Mouse (Mus musculus) forebrain, embryonic 11.5 days (tissue): ENCODE data around the gene Tnfsf10. TPM values are rescaled to one million over a fixed set of nuclear protein-coding genes. Genes with fewer than 3 reads are reported as not detected.

Experiments
- ATAC-seq: fragments of 200-750 bp; cut with Nextera tagmentation; replicated peaks from 2 replicates; pipeline ENCODE4 v1.8.0; 2017; ENCODE audit warnings: moderate TSS enrichment; ENCODE audit not compliant: low FRiP score
- DNase-seq: peaks from one replicate; pipeline ENCODE4 v3.0.0-alpha.2; 2017; ENCODE audit warnings: low spot score
- H3K27ac ChIP-seq: fragments of 300-500 bp; sonication (generic); 2 replicates; pipeline ENCODE4 v1.5.1; 2014; ENCODE audit warnings: low read depth, low read length
- H3K27me3 ChIP-seq: fragments of 300-500 bp; sonication (generic); 2 replicates; pipeline ENCODE4 v1.6.1; 2014; ENCODE audit warnings: mild to moderate bottlenecking, low read length, mixed read lengths; ENCODE audit not compliant: control insufficient read depth, insufficient read depth
- H3K36me3 ChIP-seq: fragments of 300-500 bp; sonication (generic); 2 replicates; pipeline ENCODE4 v1.6.1; 2014; ENCODE audit warnings: mild to moderate bottlenecking, low read length, moderate library complexity, mixed read lengths; ENCODE audit not compliant: control insufficient read depth, insufficient read depth
- H3K4me1 ChIP-seq: fragments of 300-500 bp; sonication (generic); replicated peaks from 2 replicates; pipeline ENCODE4 v1.6.1; 2014; ENCODE audit warnings: low read length, mixed read lengths; ENCODE audit not compliant: control insufficient read depth, insufficient read depth
- H3K4me2 ChIP-seq: fragments of 300-500 bp; sonication (generic); 2 replicates; pipeline ENCODE4 v1.6.1; 2014; ENCODE audit warnings: low read depth, mild to moderate bottlenecking, low read length, moderate library complexity, mixed read lengths; ENCODE audit not compliant: severe bottlenecking
- H3K4me3 ChIP-seq: fragments of 300-500 bp; sonication (generic); 2 replicates; pipeline ENCODE4 v1.5.1; 2014; ENCODE audit warnings: low read depth, low read length
- H3K9ac ChIP-seq: fragments of 300-500 bp; sonication (generic); 2 replicates; pipeline ENCODE4 v1.6.1; 2014; ENCODE audit warnings: low read length
- H3K9me3 ChIP-seq: fragments of 300-500 bp; sonication (generic); 2 replicates; pipeline ENCODE4 v1.6.1; 2016; ENCODE audit warnings: low read length, mixed read lengths; ENCODE audit not compliant: control insufficient read depth
- WGBS: fragments of 180-500 bp; shearing (Covaris S2); extraction: QIAGEN DNeasy Blood & Tissue Kit; methylation state at CpG from one replicate; pipeline ENCODE4 v1.1.7; 2014; 5-methylcytosine and 5-hydroxymethylcytosine counted together
- polyA plus RNA-seq: library from polyadenylated mRNA; unstranded; fragments of >200 nt; fragmentation: Nextera tagmentation; extraction: Ambion mirVana; gene quantifications from 2 replicates; pipeline ENCODE4 v1.2.1, GENCODE M21; 2014

Tnfsf10 gene
- polyA plus RNA-seq, 1 experiment from 2014 or later = not detected

- Histone ChIP-seq H3K27ac (no peak overlapping the region), H3K27me3 (no peaks in the 10 kb centered on the region), H3K9me3 (no peaks in the 10 kb centered on the region), H3K9ac (no peak overlapping the region), H3K36me3 (no peaks in the 10 kb centered on the region), H3K4me1 (no peaks in the 10 kb centered on the region), H3K4me2 (no peak overlapping the region), H3K4me3 (no peak overlapping the region)
- WGBS = 65% methylated on average over 6 of the region's 6 CpGs
- DNase-seq (peak; percentile 51), ATAC-seq (no peak)
These were observed 25.6 kb downstream of the Tnfsf10 start for GRCm38 (mm10) chr3:27342462-27342861.

GRCm38 (mm10) chr3:27345526-27345925 lies 28.7 kb downstream of the Tnfsf10 start:
- H3K27ac ChIP-seq = no peak overlapping the region
- H3K4me3 ChIP-seq = no peak overlapping the region
- no peaks in the 10 kb centered on the region for H3K4me1 ChIP-seq
- H3K36me3 ChIP-seq = no peaks in the 10 kb centered on the region
- no peak for ATAC-seq
- 56% methylated on average over 6 of the region's 6 CpGs for WGBS
- no peaks in the 10 kb centered on the region for H3K27me3 ChIP-seq
- no peak overlapping the region for H3K9ac ChIP-seq
- no peak for DNase-seq
- no peaks in the 10 kb centered on the region for H3K9me3 ChIP-seq
- H3K4me2 ChIP-seq = no peak overlapping the region

GRCm38 (mm10) chr3:27348462-27348861 lies 31.6 kb downstream of the Tnfsf10 start:
- no peak overlapping the region for H3K9ac ChIP-seq
- 84% methylated on average over 5 of the region's 5 CpGs for WGBS
- H3K4me2 ChIP-seq = no peak overlapping the region
- H3K27me3 ChIP-seq = no peaks in the 10 kb centered on the region
- H3K9me3 ChIP-seq = no peaks in the 10 kb centered on the region
- no peaks in the 10 kb centered on the region for H3K36me3 ChIP-seq
- H3K4me1 ChIP-seq = no peaks in the 10 kb centered on the region
- ATAC-seq = no peak
- H3K27ac ChIP-seq = no peak overlapping the region
- H3K4me3 ChIP-seq = no peak overlapping the region
- DNase-seq = no peak

- no peak overlapping the region for H3K9ac ChIP-seq
- no peak overlapping the region for H3K4me2 ChIP-seq
- ATAC-seq (no peak), DNase-seq (no peak)
- H3K4me3 ChIP-seq = no peak overlapping the region
- no peaks in the 10 kb centered on the region for H3K27me3 ChIP-seq
- no peaks in the 10 kb centered on the region for H3K9me3 ChIP-seq
- H3K27ac ChIP-seq = no peak overlapping the region
- H3K4me1 ChIP-seq = no peaks in the 10 kb centered on the region
- WGBS = 81% methylated on average over 9 of the region's 9 CpGs
- no peaks in the 10 kb centered on the region for H3K36me3 ChIP-seq
These were observed 34.3 kb downstream of the Tnfsf10 start for GRCm38 (mm10) chr3:27351105-27351504.

GRCm38 (mm10) chr3:27359100-27359720 lies 42.4 kb downstream of the Tnfsf10 start:
- no peaks in the 10 kb centered on the region for H3K36me3 ChIP-seq
- no peak overlapping the region for H3K4me3 ChIP-seq
- no peaks in the 10 kb centered on the region for H3K9me3 ChIP-seq
- DNase-seq (no peak), ATAC-seq (no peak)
- H3K27me3 ChIP-seq = no peaks in the 10 kb centered on the region
- no peaks in the 10 kb centered on the region for H3K4me1 ChIP-seq
- H3K27ac ChIP-seq = no peak overlapping the region
- no peak overlapping the region for H3K9ac ChIP-seq
- 81% methylated on average over 2 of the region's 2 CpGs for WGBS
- H3K4me2 ChIP-seq = no peak overlapping the region

- 8% methylated on average over 10 of the region's 10 CpGs for WGBS
- H3K9me3 ChIP-seq = no peaks in the 10 kb centered on the region
- no peak overlapping the region for H3K4me2 ChIP-seq
- no peak overlapping the region for H3K4me3 ChIP-seq
- H3K9ac ChIP-seq = no peak overlapping the region
- H3K27me3 ChIP-seq = peaks cover 38% of the 10 kb centered on the region
- ATAC-seq (no peak), DNase-seq (peak; percentile 84)
- no peaks in the 10 kb centered on the region for H3K36me3 ChIP-seq
- no peak overlapping the region for H3K27ac ChIP-seq
- H3K4me1 ChIP-seq = no peaks in the 10 kb centered on the region; the same call in 1 of the 2 replicates
These were observed 53.3 kb downstream of the Tnfsf10 start for GRCm38 (mm10) chr3:27370125-27370524.

GRCm38 (mm10) chr3:27370582-27371275 lies 53.9 kb downstream of the Tnfsf10 start:
- H3K27ac ChIP-seq = no peak overlapping the region
- H3K36me3 ChIP-seq = no peaks in the 10 kb centered on the region
- no peak for DNase-seq
- H3K4me1 ChIP-seq = no peaks in the 10 kb centered on the region; the same call in 1 of the 2 replicates
- ATAC-seq = no peak
- H3K9me3 ChIP-seq = no peaks in the 10 kb centered on the region
- 3% methylated on average over 20 of the region's 20 CpGs for WGBS
- peak overlapping the region; percentile 27 for H3K4me3 ChIP-seq
- H3K27me3 ChIP-seq = peaks cover 38% of the 10 kb centered on the region
- H3K4me2 ChIP-seq = peak overlapping the region; percentile 55
- no peak overlapping the region for H3K9ac ChIP-seq

- DNase-seq (no peak), ATAC-seq (no peak)
- H3K9ac ChIP-seq = no peak within 1 kb of the TSS
- H3K4me1 ChIP-seq = no peaks in the 10 kb centered on the region; the same call in 1 of the 2 replicates
- peaks cover 38% of the 10 kb centered on the region for H3K27me3 ChIP-seq
- H3K27ac ChIP-seq = no peak within 1 kb of the TSS
- under 1% methylated on average over 19 of the region's 19 CpGs for WGBS
- H3K9me3 ChIP-seq = no peaks in the 10 kb centered on the region
- H3K4me3 ChIP-seq = peak within 1 kb of the TSS; percentile 27
- H3K36me3 ChIP-seq = no peaks in the 10 kb centered on the region
- H3K4me2 ChIP-seq = peak within 1 kb of the TSS; percentile 55
These were observed 54.4 kb downstream of the Tnfsf10 start, which contains the start of gene Ghsr for GRCm38 (mm10) chr3:27371276-27371621. Ghsr (plus strand) TSS chr3:27371351.
